Mouse (Mus musculus) Patski (cell line): ENCODE results near the gene Gltpd2. TPM values are rescaled to one million over a fixed set of nuclear protein-coding genes. Genes with fewer than 3 reads are reported as not detected.

ENCODE experiments used
- ATAC-seq: fragments of 100-300 bp; one replicate; pipeline ENCODE4 v1.8.0; 2021
- CTCF ChIA-PET: fragments of 350-600 bp; sonication (Branson Sonifier 250); formaldehyde crosslinking; loops from one replicate; lab custom pipeline; 2022; ENCODE audit warnings: inconsistent platforms; lab: Charles Lee
- POLR2A ChIA-PET: fragments of 350-600 bp; sonication (Branson Sonifier 250); formaldehyde crosslinking; loops from one replicate; lab custom pipeline; 2022; ENCODE audit warnings: antibody characterized with exemption, inconsistent platforms; lab: Charles Lee
- DNase-seq: peaks from one replicate; pipeline ENCODE4 v3.0.0-alpha.2; 2011; ENCODE audit warnings: low read depth, low spot score
- H3K27me3 ChIP-seq: fragments of 371-371 bp; one replicate; pipeline ENCODE4 v1.5.1; 2021
- CTCF ChIP-seq: fragments of 100-300 bp; IDR thresholded peaks from one replicate; pipeline ENCODE4 v1.5.1; 2021
- in situ Hi-C: fragments of 300-500 bp; cut with MboI; formaldehyde crosslinking; loops from 3 replicates; pipeline ENCODE4 v1.11.1; 2018; ENCODE audit warnings: low pct_unique_long_range_greater_than_20kb, mixed read lengths
- polyA plus RNA-seq: library from polyadenylated mRNA; unstranded; gene quantifications from one replicate; pipeline ENCODE4 v1.2.3, GENCODE M21; 2021

Gene Gltpd2
- polyA plus RNA-seq, 1 experiment from 2014 or later, result not detected

GRCm38 (mm10) chr11:70561937-70562286 lies 42.9 kb downstream of the Gltpd2 start:
- POLR2A ChIA-PET, result no interaction called here
- no peaks in the 10 kb centered on the region for H3K27me3 ChIP-seq
- CTCF ChIA-PET, result interaction anchor here (1.0 to 2.9 kb wide), 4 partner anchors 21 to 51 kb away, joined by 3 to 6 read pairs (median 4); partner anchors contain the start of gene Pld2
- ATAC-seq (peak; percentile 9), DNase-seq (no peak)
- in situ Hi-C loops, result no loop called here
- TF ChIP-seq CTCF, result no peak

GRCm38 (mm10) chr11:70562287-70562994 lies 43.4 kb downstream of the Gltpd2 start, which contains the start of gene Mink1:
TSS of gene Mink1 (plus strand) at chr11:70562881.
- in situ Hi-C loops, result no loop called here
- DNase-seq (peak; percentile 47), ATAC-seq (peak; percentile 73)
- no peaks in the 10 kb centered on the region for H3K27me3 ChIP-seq
- no peak for TF ChIP-seq CTCF
- ChIA-PET POLR2A (no interaction called here), CTCF (interaction anchor here (1.0 to 2.9 kb wide), 4 partner anchors 22 to 51 kb away, joined by 3 to 6 read pairs (median 4); partner anchors contain the start of gene Pld2)

- ChIA-PET POLR2A (interaction anchor here (0.7 kb wide), 3 partner anchors 36 to 179 kb away, joined by 3 read pairs; no protein-coding TSS in a partner anchor), CTCF (interaction anchor here (2.9 kb wide), 1 partner anchor 24 kb away, joined by 6 read pairs; no protein-coding TSS in a partner anchor)
- DNase-seq (no peak), ATAC-seq (no peak)
- in situ Hi-C loops, result no loop called here
- no peak for TF ChIP-seq CTCF
- H3K27me3 ChIP-seq, result no peaks in the 10 kb centered on the region
These were observed 44.0 kb downstream of the Gltpd2 start for GRCm38 (mm10) chr11:70562995-70563469.

DNA sequence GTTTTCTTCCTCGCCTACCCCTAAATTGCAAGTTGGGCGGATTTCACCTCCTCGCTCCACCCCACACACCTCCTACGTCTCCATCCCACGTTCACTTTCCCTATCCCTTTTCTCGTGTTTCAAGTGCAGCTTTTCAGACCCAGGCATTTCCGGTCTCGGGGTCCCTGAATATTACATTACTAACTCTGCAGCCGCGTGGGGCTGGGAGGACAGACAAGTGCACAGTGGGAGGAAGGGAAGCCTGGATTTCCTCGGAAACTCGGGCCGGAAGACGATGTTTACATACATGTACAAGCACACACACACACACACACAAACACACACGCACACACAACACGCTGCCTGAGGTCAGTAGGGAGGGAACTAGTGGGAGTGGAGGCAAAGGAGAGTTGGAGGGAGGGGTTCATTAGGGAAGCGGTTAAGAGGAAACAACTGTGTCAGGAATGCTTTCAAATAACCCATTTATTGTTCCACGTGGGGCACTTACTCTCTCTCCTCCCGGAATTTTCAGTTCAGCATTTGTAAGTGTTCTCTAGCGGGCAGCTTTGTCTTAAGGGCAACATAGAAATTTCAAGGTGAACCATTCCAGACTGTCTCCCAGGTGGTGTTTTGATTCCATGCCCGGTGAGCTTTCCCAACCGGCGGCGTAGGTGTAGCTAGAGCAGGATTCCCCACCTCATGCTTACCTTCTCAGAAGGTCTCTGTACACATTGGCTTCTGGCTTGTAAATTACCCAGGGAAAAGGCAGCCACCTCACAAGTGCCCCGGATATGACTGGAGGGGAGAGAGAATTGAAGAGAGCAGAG lies 44.7 kb downstream of the Gltpd2 start:
- in situ Hi-C loops, result no loop called here
- CTCF ChIA-PET, result interaction anchor here (2.9 kb wide), 1 partner anchor 23 kb away, joined by 6 read pairs; no protein-coding TSS in a partner anchor
- DNase-seq, result no peak
- POLR2A ChIA-PET, result interaction anchor here (0.7 kb wide), 4 partner anchors 35 to 180 kb away, joined by 3 to 8 read pairs (median 3); no protein-coding TSS in a partner anchor
- TF ChIP-seq CTCF, result no peak
- ATAC-seq, result no peak
- no peaks in the 10 kb centered on the region for H3K27me3 ChIP-seq

- TF ChIP-seq CTCF, result no peak
- ChIA-PET CTCF (interaction anchor here (2.9 kb wide), 1 partner anchor 23 kb away, joined by 6 read pairs; no protein-coding TSS in a partner anchor), POLR2A (interaction anchor here (0.7 to 1.1 kb wide), 2 partner anchors 82 to 137 kb away, joined by 6 to 8 read pairs; partner anchors contain the start of gene Rnf167)
- no peak for DNase-seq
- in situ Hi-C loops, result no loop called here
- no peak for ATAC-seq
- no peaks in the 10 kb centered on the region for H3K27me3 ChIP-seq
These were observed 45.4 kb downstream of the Gltpd2 start for GRCm38 (mm10) chr11:70564276-70564873.

DNA sequence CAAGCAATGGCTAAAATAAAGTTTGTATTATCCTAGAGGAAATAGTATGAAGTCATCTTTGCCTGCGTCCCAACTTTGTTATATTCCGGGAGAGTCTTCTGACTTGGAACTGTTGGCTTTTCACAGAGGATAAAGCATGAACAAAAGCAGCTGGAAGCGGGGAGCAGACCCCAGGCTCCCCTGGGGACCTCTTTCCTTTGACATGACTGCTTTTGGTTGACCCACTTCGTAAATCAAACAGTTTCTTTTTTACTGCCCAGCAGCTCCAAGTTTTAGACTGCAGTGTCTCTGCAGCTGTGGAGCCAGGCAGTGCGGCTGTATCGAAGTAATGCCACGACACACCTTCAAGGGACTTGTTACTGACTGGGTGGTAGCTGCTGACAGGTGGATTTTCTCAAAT lies 47.6 kb downstream of the Gltpd2 start:
- CTCF ChIA-PET, result interaction anchor here (1.3 to 1.6 kb wide), 2 partner anchors 12 to 26 kb away, joined by 3 read pairs; partner anchors contain the start of gene Pld2
- TF ChIP-seq CTCF, result no peak
- in situ Hi-C loops, result no loop called here
- ATAC-seq (no peak), DNase-seq (no peak)
- POLR2A ChIA-PET, result no interaction called here
- H3K27me3 ChIP-seq, result no peaks in the 10 kb centered on the region

Other genes with a start within 250 kb of the Gltpd2 start
- not detected for gene Alox12e, start 196.6 kb upstream of the Gltpd2 start, polyA plus RNA-seq
- gene Alox15, start 167.2 kb upstream of the Gltpd2 start, polyA plus RNA-seq, result not detected
- gene Pelp1, start 109.2 kb upstream of the Gltpd2 start, polyA plus RNA-seq, result 31.0 TPM
- 22.5 TPM for gene Arrb2, start 86.6 kb upstream of the Gltpd2 start, polyA plus RNA-seq
- 41.3 TPM for gene Med11, start 67.3 kb upstream of the Gltpd2 start, polyA plus RNA-seq
- 3.5 TPM for gene Zmynd15, start 59.8 kb upstream of the Gltpd2 start, polyA plus RNA-seq
- 32.7 TPM for gene Cxcl16, start 59.2 kb upstream of the Gltpd2 start, polyA plus RNA-seq
- gene Tm4sf5, start 14.0 kb upstream of the Gltpd2 start, polyA plus RNA-seq, result 0.41 TPM
- gene Vmo1, start 4.6 kb upstream of the Gltpd2 start, polyA plus RNA-seq, result not detected
- gene Psmb6, start 6.2 kb downstream of the Gltpd2 start, polyA plus RNA-seq, result 323 TPM
- not detected for gene Gm40193, start 13.7 kb downstream of the Gltpd2 start, polyA plus RNA-seq
- 13.8 TPM for gene Pld2, start 20.9 kb downstream of the Gltpd2 start, polyA plus RNA-seq
- gene Mink1, start 43.7 kb downstream of the Gltpd2 start, polyA plus RNA-seq, result 63.2 TPM
- gene 4930544D05Rik, start 96.7 kb downstream of the Gltpd2 start, polyA plus RNA-seq, result not detected
- not detected for gene Chrne, start 100.0 kb downstream of the Gltpd2 start, polyA plus RNA-seq
- 0.39 TPM for gene Gp1ba, start 119.9 kb downstream of the Gltpd2 start, polyA plus RNA-seq
- 37.0 TPM for gene Rnf167, start 128.0 kb downstream of the Gltpd2 start, polyA plus RNA-seq
- 152 TPM for gene Slc25a11, start 128.3 kb downstream of the Gltpd2 start, polyA plus RNA-seq
- 1,032 TPM for gene Pfn1, start 135.4 kb downstream of the Gltpd2 start, polyA plus RNA-seq
- gene Eno3, start 138.0 kb downstream of the Gltpd2 start, polyA plus RNA-seq, result 16.2 TPM
- gene Spag7, start 150.2 kb downstream of the Gltpd2 start, polyA plus RNA-seq, result 155 TPM
- 22.2 TPM for gene Camta2, start 168.9 kb downstream of the Gltpd2 start, polyA plus RNA-seq
- gene Inca1, start 181.0 kb downstream of the Gltpd2 start, polyA plus RNA-seq, result 2.5 TPM
- 126 TPM for gene Kif1c, start 181.4 kb downstream of the Gltpd2 start, polyA plus RNA-seq
- gene Zfp3, start 245.0 kb downstream of the Gltpd2 start, polyA plus RNA-seq, result 7.9 TPM